Mouse (Mus musculus) megakaryocyte, embryonic 14.5 days (primary cell): Measurements from ENCODE around the gene Kcnc3.

Experiments used
- FLI1 ChIP-seq: IDR thresholded peaks from 2 replicates; pipeline ENCODE4 v1.6.1; 2012; ENCODE audit warnings: low read length, inconsistent platforms, mixed read lengths
- GATA1 ChIP-seq: IDR thresholded peaks from 3 replicates; pipeline ENCODE4 v1.6.1; 2012; ENCODE audit warnings: mixed read lengths, low read length, inconsistent platforms, borderline replicate concordance

- TF ChIP-seq GATA1, result no peak
- TF ChIP-seq FLI1, result no peak
Observed at GRCm38 (mm10) chr7:44594291-44594690, 3.8 kb downstream of the Kcnc3 start.
